Mouse (Mus musculus): Measurements from ENCODE around the gene Nfic.

DNA sequence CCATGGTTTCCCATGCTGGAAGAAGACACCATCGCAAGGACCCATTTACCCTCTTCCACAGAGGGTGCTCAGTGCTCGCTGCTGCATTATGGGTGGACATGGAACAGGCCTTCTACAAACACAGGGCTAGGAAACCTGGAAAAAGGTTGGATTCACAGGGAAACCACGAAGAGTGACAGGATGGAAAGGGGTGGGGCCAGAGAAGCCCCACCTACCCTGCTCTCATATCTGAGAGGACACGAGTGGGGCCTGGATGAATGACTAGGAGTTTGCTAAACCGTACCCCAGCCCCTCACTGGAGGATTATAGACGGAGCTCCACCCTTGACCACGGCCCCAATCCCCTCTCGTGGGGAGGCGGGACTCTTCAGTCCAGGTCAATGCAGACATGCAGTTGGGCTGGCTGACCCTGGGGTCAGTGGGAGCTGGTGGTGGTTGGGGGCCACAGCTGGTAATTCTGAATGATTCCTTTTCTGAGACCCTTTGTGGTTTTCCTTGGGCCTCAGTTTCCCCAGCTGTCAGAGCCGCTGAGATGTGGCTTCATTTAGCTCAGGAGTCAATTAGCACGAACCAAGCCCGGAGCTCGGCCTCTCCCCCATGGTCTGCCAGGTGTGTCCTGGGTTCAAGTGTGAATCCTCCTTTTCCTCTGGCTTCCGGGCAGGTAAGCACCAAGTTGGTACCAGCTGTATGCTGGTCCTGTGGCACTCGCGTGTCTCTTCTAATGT is 42.7 kb downstream of the Nfic start:
- TF ChIP-seq CTCF (IDR thresholded peaks at IDR 0.05; ENCODE audit: low read depth, low read length) (no peak), POLR2A (IDR thresholded peaks at IDR 0.05; ENCODE audit: insufficient read depth, low read length) (no peak)

Measured in ES-Bruce4 (cell line).